Mouse (Mus musculus) CH12.LX (cell line): Measurements from ENCODE around the gene Ccdc115. TPM values are rescaled to one million over a fixed set of nuclear protein-coding genes. Genes with fewer than 3 reads are reported as not detected.
A peak's percentile ranks its signal among the peaks of the same experiment; 100 is the strongest.

Experiments
- DNase-seq: peaks from one replicate; pipeline ENCODE4 v3.0.0-alpha.2; 2013; ENCODE audit errors: extremely low read depth
- H3K27ac ChIP-seq: 2 replicates; pipeline ENCODE4 v1.5.1; 2012; ENCODE audit warnings: low read depth, mild to moderate bottlenecking, control low read depth, moderate library complexity; ENCODE audit not compliant: insufficient read depth
- H3K27me3 ChIP-seq: replicated peaks from 2 replicates; pipeline ENCODE3; 2012; ENCODE audit warnings: inconsistent platforms
- H3K36me3 ChIP-seq, 2 experiments: replicated peaks in 1 of 2; 2 replicates each; pipeline versions ENCODE3 to v1.6.1; 2012; ENCODE audit warnings: inconsistent platforms in 1 of 2, low read length in 1 of 2, mild to moderate bottlenecking in 1 of 2, mixed read lengths in 1 of 2, moderate library complexity in 1 of 2; ENCODE audit not compliant: control insufficient read depth in 1 of 2, insufficient read depth in 1 of 2
- H3K4me1 ChIP-seq, 2 experiments: 2 replicates each; pipeline ENCODE4 v1.6.1; 2012; ENCODE audit warnings: inconsistent platforms in 1 of 2, moderate library complexity in 1 of 2; ENCODE audit not compliant: insufficient read depth in 2 of 2, control insufficient read depth in 1 of 2
- H3K4me2 ChIP-seq: 2 replicates; pipeline ENCODE4 v1.6.1; 2012; ENCODE audit warnings: low read depth, mild to moderate bottlenecking, control low read depth; ENCODE audit not compliant: poor library complexity, insufficient read depth, severe bottlenecking
- H3K4me3 ChIP-seq, 3 experiments: fragments of 150-350 bp in 1 of 3; sonication (generic) in 1 of 3; replicated peaks in 1 of 3; 2 replicates each; pipeline versions ENCODE3 to v1.5.1; 2011 to 2012; ENCODE audit warnings: low read depth in 2 of 3, low read length in 2 of 3, mild to moderate bottlenecking in 2 of 3, moderate library complexity in 2 of 3, control low read depth in 1 of 3, improper control_type of control experiment in 1 of 3, inconsistent platforms in 1 of 3, mixed read lengths in 1 of 3; ENCODE audit not compliant: poor library complexity in 1 of 3
- H3K79me2 ChIP-seq: replicated peaks from 2 replicates; pipeline ENCODE4 v1.6.1; 2012; ENCODE audit warnings: mild to moderate bottlenecking, moderate library complexity; ENCODE audit not compliant: control insufficient read depth, poor library complexity, insufficient read depth, severe bottlenecking; ENCODE audit errors: extremely low read depth
- H3K9ac ChIP-seq: 2 replicates; pipeline ENCODE4 v1.6.1; 2012; ENCODE audit warnings: low read depth, mild to moderate bottlenecking, control low read depth, moderate library complexity; ENCODE audit not compliant: insufficient read depth
- H3K9me3 ChIP-seq: replicated peaks from 2 replicates; pipeline ENCODE3; 2012; ENCODE audit warnings: low read length, inconsistent platforms, mixed read lengths
- BHLHE40 ChIP-seq: IDR thresholded peaks from 2 replicates; pipeline ENCODE4 v1.6.1; 2011; ENCODE audit warnings: mild to moderate bottlenecking, low read depth, low read length, improper control_type of control experiment
- CHD1 ChIP-seq: IDR thresholded peaks from 2 replicates; pipeline ENCODE4 v1.6.1; 2012; ENCODE audit warnings: low read depth, low read length, improper control_type of control experiment, inconsistent platforms
- E2F4 ChIP-seq: IDR thresholded peaks from 2 replicates; pipeline ENCODE4 v1.6.1; 2011; ENCODE audit warnings: low read depth, low read length, improper control_type of control experiment; ENCODE audit not compliant: insufficient replicate concordance
- ELF1 ChIP-seq: IDR thresholded peaks from 2 replicates; pipeline ENCODE4 v1.6.1; 2014; ENCODE audit warnings: low read depth, mild to moderate bottlenecking, inconsistent platforms, low read length, improper control_type of control experiment
- EP300 ChIP-seq: IDR thresholded peaks from 2 replicates; pipeline ENCODE4 v1.6.1; 2011; ENCODE audit warnings: low read length, improper control_type of control experiment
- ETS1 ChIP-seq: conservative IDR thresholded peaks from 2 replicates; pipeline ENCODE4 v1.6.1; 2012; ENCODE audit warnings: low read depth, mild to moderate bottlenecking, inconsistent platforms, low read length, improper control_type of control experiment, moderate library complexity
- GABPA ChIP-seq: IDR thresholded peaks from 2 replicates; pipeline ENCODE4 v1.6.1; 2012; ENCODE audit warnings: low read depth, low read length, improper control_type of control experiment, inconsistent platforms; ENCODE audit not compliant: insufficient replicate concordance
- IRF4 ChIP-seq: IDR thresholded peaks from 2 replicates; pipeline ENCODE4 v1.6.1; 2014; ENCODE audit warnings: low read depth, mild to moderate bottlenecking, inconsistent platforms, low read length, improper control_type of control experiment
- JUN ChIP-seq: IDR thresholded peaks from 2 replicates; pipeline ENCODE4 v1.6.1; 2011; ENCODE audit warnings: low read depth, mild to moderate bottlenecking, low read length, improper control_type of control experiment, moderate library complexity; ENCODE audit not compliant: insufficient read depth
- JUND ChIP-seq: conservative IDR thresholded peaks from 2 replicates; pipeline ENCODE4 v1.6.1; 2011; ENCODE audit warnings: low read depth, low read length, improper control_type of control experiment
- MAFK ChIP-seq: IDR thresholded peaks from 2 replicates; pipeline ENCODE4 v1.6.1; 2011; ENCODE audit warnings: low read length, improper control_type of control experiment; ENCODE audit not compliant: insufficient replicate concordance
- MAX ChIP-seq: IDR thresholded peaks from 2 replicates; pipeline ENCODE4 v1.6.1; 2011; ENCODE audit warnings: low read length, improper control_type of control experiment
- MAZ ChIP-seq: IDR thresholded peaks from 2 replicates; pipeline ENCODE4 v1.6.1; 2012; ENCODE audit warnings: low read depth, mild to moderate bottlenecking, inconsistent platforms, low read length, improper control_type of control experiment, moderate library complexity
- MEF2A ChIP-seq: IDR thresholded peaks from 2 replicates; pipeline ENCODE4 v1.6.1; 2014; ENCODE audit warnings: low read depth, mild to moderate bottlenecking, inconsistent platforms, low read length, improper control_type of control experiment, borderline replicate concordance
- MYC ChIP-seq: IDR thresholded peaks from 2 replicates; pipeline ENCODE4 v1.6.1; 2011; ENCODE audit warnings: low read depth, mild to moderate bottlenecking, improper control_type of control experiment, low read length
- NRF1 ChIP-seq: IDR thresholded peaks from 2 replicates; pipeline ENCODE4 v1.6.1; 2014; ENCODE audit warnings: low read depth, mild to moderate bottlenecking, inconsistent platforms, low read length, improper control_type of control experiment, moderate library complexity
- POLR2A ChIP-seq: IDR thresholded peaks from 2 replicates; pipeline ENCODE4 v1.6.1; 2011; ENCODE audit warnings: low read depth, mild to moderate bottlenecking, improper control_type of control experiment, low read length
- POLR2AphosphoS2 ChIP-seq: IDR thresholded peaks from 2 replicates; pipeline ENCODE4 v1.6.1; 2011; ENCODE audit warnings: low read depth, low read length, improper control_type of control experiment
- RAD21 ChIP-seq: IDR thresholded peaks from 2 replicates; pipeline ENCODE4 v1.6.1; 2011; ENCODE audit warnings: low read depth, mild to moderate bottlenecking, low read length, improper control_type of control experiment, moderate library complexity
- RCOR1 ChIP-seq: conservative IDR thresholded peaks from 2 replicates; pipeline ENCODE4 v1.6.1; 2012; ENCODE audit warnings: low read depth, mild to moderate bottlenecking, inconsistent platforms, low read length, improper control_type of control experiment
- SIN3A ChIP-seq: IDR thresholded peaks from 2 replicates; pipeline ENCODE4 v1.6.1; 2012; ENCODE audit warnings: low read length, improper control_type of control experiment, inconsistent platforms
- SMC3 ChIP-seq: IDR thresholded peaks from 2 replicates; pipeline ENCODE4 v1.6.1; 2011; ENCODE audit warnings: low read depth, low read length, improper control_type of control experiment
- TBP ChIP-seq: conservative IDR thresholded peaks from 2 replicates; pipeline ENCODE4 v1.6.1; 2011; ENCODE audit warnings: low read depth, low read length, improper control_type of control experiment
- TCF12 ChIP-seq: IDR thresholded peaks from 2 replicates; pipeline ENCODE4 v1.6.1; 2014; ENCODE audit warnings: low read depth, mild to moderate bottlenecking, inconsistent platforms, low read length, improper control_type of control experiment
- UBTF ChIP-seq: IDR thresholded peaks from 2 replicates; pipeline ENCODE4 v1.6.1; 2012; ENCODE audit warnings: low read depth, mild to moderate bottlenecking, inconsistent platforms, low read length, improper control_type of control experiment, moderate library complexity
- USF1 ChIP-seq: IDR thresholded peaks from 2 replicates; pipeline ENCODE4 v1.6.1; 2014; ENCODE audit warnings: low read depth, mild to moderate bottlenecking, inconsistent platforms, low read length, improper control_type of control experiment
- USF2 ChIP-seq: conservative IDR thresholded peaks from 2 replicates; pipeline ENCODE4 v1.6.1; 2011; ENCODE audit warnings: low read depth, low read length, improper control_type of control experiment
- ZC3H11A ChIP-seq: IDR thresholded peaks from 2 replicates; pipeline ENCODE4 v1.6.1; 2012; ENCODE audit warnings: low read depth, mild to moderate bottlenecking, inconsistent platforms, low read length, improper control_type of control experiment
- ZKSCAN1 ChIP-seq: IDR thresholded peaks from 2 replicates; pipeline ENCODE4 v1.6.1; 2012; ENCODE audit warnings: low read depth, inconsistent platforms, low read length, improper control_type of control experiment, borderline replicate concordance
- ZMIZ1 ChIP-seq: IDR thresholded peaks from 2 replicates; pipeline ENCODE4 v1.6.1; 2012; ENCODE audit warnings: low read depth, mild to moderate bottlenecking, inconsistent platforms, low read length, improper control_type of control experiment
- dilution Hi-C: fragments of 300-500 bp; cut with MboI; formaldehyde crosslinking; loops from 2 replicates; pipeline ENCODE4 v1.14.3; 2020; ENCODE audit warnings: low sequenced_read_pairs; ENCODE audit not compliant: extremely low pct_unique_long_range_greater_than_20kb, extremely low pct_ligation_motif_present
- in situ Hi-C: fragments of 300-500 bp; cut with MboI; formaldehyde crosslinking; loops from 3 replicates; pipeline ENCODE4 v1.14.3; 2019; ENCODE audit warnings: low sequenced_read_pairs, low pct_ligation_motif_present, low pct_unique_long_range_greater_than_20kb, mixed read lengths
- polyA plus RNA-seq: library from polyadenylated mRNA; unstranded; fragments of >175 nt; gene quantifications from 2 replicates; pipeline ENCODE4 v1.2.1, GENCODE M21; 2012; ENCODE audit warnings: low read depth; ENCODE audit not compliant: insufficient read length
- total RNA-seq, 2 experiments: library from RNA; depleted of rRNA; stranded (reverse); fragments of 300-350 nt in 1 of 2; fragments of >200 nt in 1 of 2; gene quantifications; 2 replicates each; pipeline ENCODE4 v1.2.3; 2012 to 2014

The Ccdc115 gene
- total and polyA plus RNA-seq, 3 experiments, result 66.5 to 98.8 (median 96.3) TPM

DNA sequence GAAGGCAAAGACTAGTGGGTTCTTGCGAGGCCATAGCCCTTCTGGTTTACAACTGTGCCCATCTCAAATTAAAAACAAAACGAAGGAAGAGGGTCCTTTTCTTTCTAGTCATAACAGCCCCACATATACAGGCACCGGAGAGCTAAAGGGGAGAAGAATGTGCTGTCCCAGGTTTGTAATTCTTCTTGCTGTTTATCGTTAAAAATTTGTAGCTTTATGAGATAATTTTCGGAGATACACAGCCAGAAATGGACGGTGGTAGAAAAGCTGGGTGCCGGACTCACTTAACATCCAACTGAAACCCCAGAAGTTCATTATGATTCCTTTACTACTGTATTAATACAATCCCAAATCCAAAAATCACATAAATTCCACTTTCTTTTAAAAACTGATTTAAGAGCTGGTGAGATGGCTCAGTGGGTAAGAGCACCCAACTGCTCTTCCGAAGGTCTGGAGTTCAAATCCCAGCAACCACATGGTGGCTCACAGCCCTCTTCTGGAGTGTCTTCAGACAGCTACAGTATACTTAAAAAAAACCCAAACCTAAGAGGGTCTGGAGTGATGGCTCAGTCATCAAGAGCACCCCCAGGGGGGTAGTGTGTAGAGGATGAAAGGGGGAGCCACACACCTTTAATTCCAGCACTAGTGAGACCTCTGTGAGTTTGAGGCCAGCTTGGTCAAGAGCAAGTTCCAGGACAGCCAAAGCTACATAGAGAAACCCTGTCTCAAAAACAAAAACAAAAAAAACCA is 3.9 kb downstream of the Ccdc115 start:
- Histone ChIP-seq H3K9me3 (peaks cover 23% of the 10 kb centered on the region), H3K4me3 (peak overlapping the region; percentile 60 to 72 (median 61)), H3K36me3 (peaks cover 6 to 10% of the 10 kb centered on the region in 2 experiments), H3K4me2 (peak overlapping the region; percentile 83), H3K79me2 (peaks cover 13% of the 10 kb centered on the region), H3K9ac (peak overlapping the region; percentile 88), H3K27ac (peak overlapping the region; percentile 47; the same call in 1 of the 2 replicates), H3K27me3 (no peaks in the 10 kb centered on the region), H3K4me1 (peaks cover 0 to 29% of the 10 kb centered on the region in 2 experiments; a peak in 3 of 4 replicates)
- peak; percentile 43 for DNase-seq
- TF ChIP-seq ZMIZ1 (no peak), E2F4 (no peak), BHLHE40 (0 out of 2 replicates have a peak, but pooled peaks have one; percentile 5), CHD1 (no peak), ZC3H11A (no peak), EP300 (no peak), JUN (no peak), ZKSCAN1 (no peak), NRF1 (no peak), SIN3A (no peak), USF1 (no peak), RAD21 (no peak), TBP (peak; percentile 86), TCF12 (no peak), MAZ (no peak), IRF4 (no peak), MYC (0 out of 2 replicates have a peak, but pooled peaks have one; percentile 18), ELF1 (no peak), GABPA (no peak), SMC3 (no peak), MAX (no peak), UBTF (no peak), USF2 (no peak), ETS1 (no peak; the same call in 1 of the 2 replicates), JUND (no peak), POLR2AphosphoS2 (no peak), POLR2A (no peak), MAFK (peak; percentile 9; the same call in 1 of the 2 replicates), RCOR1 (no peak), MEF2A (no peak)
- dilution Hi-C loops (no loop called here), in situ Hi-C loops (no loop called here)
